Mouse (Mus musculus): ENCODE data around the gene Usp8. TPM values are rescaled to one million over a fixed set of nuclear protein-coding genes. Genes with fewer than 3 reads are reported as not detected.

Usp8 gene
- total RNA-seq, 2 experiments from 2014 or later = 29.3 to 31.9 TPM

GRCm38 (mm10) chr2:126798455-126798854 lies 91.3 kb downstream of the Usp8 start:
- intact Hi-C loops (cut with DNase I) = loop anchor here (5.0 kb wide), 1 partner anchor 199 kb away; no protein-coding TSS in a partner anchor
- DNase-seq = no peak

- DNase-seq = no peak
- intact Hi-C loops (cut with DNase I) = no loop called here
Observed at GRCm38 (mm10) chr2:126801980-126802379, 94.9 kb downstream of the Usp8 start.

Other genes starting within 250 kb of the Usp8 start
- under 1 TPM; 0.41 to 0.76 TPM for gene Atp8b4, start 206.7 kb upstream of the Usp8 start, total RNA-seq (2021)
- 1 to 10 TPM in 1 of 2 experiments, not detected in 1; 1.2 TPM for gene Slc27a2, start 154.9 kb upstream of the Usp8 start, total RNA-seq (2021)
- 1 to 10 TPM; 2.6 to 3.2 TPM for gene Hdc, start 88.0 kb upstream of the Usp8 start, total RNA-seq (2021)
- 10 to 100 TPM; 14.2 to 17.4 TPM for gene Gabpb1, start 31.0 kb upstream of the Usp8 start, total RNA-seq (2021)
- gene Usp50, start 76.1 kb downstream of the Usp8 start, total RNA-seq (2021) = under 1 TPM in 1 of 2 experiments, not detected in 1; 0.17 TPM
- 10 to 100 TPM; 40.6 to 43.6 TPM for gene Trpm7, start 168.9 kb downstream of the Usp8 start, total RNA-seq (2021)
- gene Sppl2a, start 225.9 kb downstream of the Usp8 start, total RNA-seq (2021) = 10 to 100 TPM; 45.3 to 49.5 TPM